Mouse (Mus musculus) midbrain, postnatal 0 days (tissue): ENCODE data around the gene Cyb561a3. TPM values are rescaled to one million over a fixed set of nuclear protein-coding genes. Genes with fewer than 3 reads are reported as not detected.

Experiments
- ATAC-seq: fragments of 200-750 bp; cut with Nextera tagmentation; 2 replicates; pipeline ENCODE4 v1.8.0; 2017; ENCODE audit warnings: moderate number of reproducible peaks, mild to moderate bottlenecking, moderate TSS enrichment, moderate library complexity; ENCODE audit not compliant: low FRiP score
- DNase-seq: peaks from one replicate; pipeline ENCODE4 v3.0.0-alpha.2; 2015; ENCODE audit warnings: low spot score
- H3K27ac ChIP-seq: fragments of 300-500 bp; sonication (generic); 2 replicates; pipeline ENCODE4 v1.5.1; 2014; ENCODE audit warnings: low read depth, mild to moderate bottlenecking, low read length, mixed read lengths
- H3K27me3 ChIP-seq: fragments of 300-500 bp; sonication (generic); 2 replicates; pipeline ENCODE4 v1.6.1; 2014; ENCODE audit warnings: low read length, control low read depth, mixed read lengths; ENCODE audit not compliant: insufficient read depth
- H3K36me3 ChIP-seq: fragments of 300-500 bp; sonication (generic); 2 replicates; pipeline ENCODE4 v1.6.1; 2014; ENCODE audit warnings: low read length, control low read depth, mixed read lengths; ENCODE audit not compliant: insufficient read depth
- H3K4me1 ChIP-seq: fragments of 300-500 bp; sonication (generic); 2 replicates; pipeline ENCODE4 v1.6.1; 2014; ENCODE audit warnings: mild to moderate bottlenecking, control low read depth, antibody characterized with exemption, low read length, mixed read lengths; ENCODE audit not compliant: insufficient read depth
- H3K4me2 ChIP-seq: fragments of 300-500 bp; sonication (generic); 2 replicates; pipeline ENCODE4 v1.6.1; 2014; ENCODE audit warnings: low read depth, mild to moderate bottlenecking, low read length, mixed read lengths; ENCODE audit not compliant: poor library complexity, severe bottlenecking
- H3K4me3 ChIP-seq: fragments of 300-500 bp; sonication (generic); 2 replicates; pipeline ENCODE4 v1.5.1; 2014; ENCODE audit warnings: low read depth, mild to moderate bottlenecking, low read length, moderate library complexity
- H3K9ac ChIP-seq: fragments of 300-500 bp; sonication (generic); replicated peaks from 2 replicates; pipeline ENCODE4 v1.6.1; 2014; ENCODE audit warnings: mild to moderate bottlenecking, low read length, moderate library complexity, mixed read lengths; ENCODE audit not compliant: poor library complexity, severe bottlenecking
- H3K9me3 ChIP-seq: fragments of 300-500 bp; sonication (generic); 2 replicates; pipeline ENCODE4 v1.6.1; 2016; ENCODE audit warnings: low read length, control low read depth
- CTCF ChIP-seq: IDR thresholded peaks from 2 replicates; pipeline ENCODE4 v1.5.1; 2016; ENCODE audit warnings: antibody characterized with exemption, mild to moderate bottlenecking
- WGBS: fragments of 180-500 bp; shearing (Covaris S2); extraction: QIAGEN DNeasy Blood & Tissue Kit; methylation state at CpG from one replicate; pipeline ENCODE4 v1.1.7; 2014; 5-methylcytosine and 5-hydroxymethylcytosine counted together
- polyA plus RNA-seq: library from polyadenylated mRNA; unstranded; fragments of >200 nt; fragmentation: Nextera tagmentation; extraction: Ambion mirVana; gene quantifications from 2 replicates; pipeline ENCODE4 v1.2.1, GENCODE M21; 2015
- total RNA-seq: library from RNA; depleted of rRNA; stranded (reverse); fragments of >200 nt; gene quantifications from 2 replicates; pipeline ENCODE4 v1.2.3, GENCODE M21; 2014

The Cyb561a3 gene
- total and polyA plus RNA-seq, 2 experiments from 2014 or later = 19.1 to 20.3 TPM

DNA sequence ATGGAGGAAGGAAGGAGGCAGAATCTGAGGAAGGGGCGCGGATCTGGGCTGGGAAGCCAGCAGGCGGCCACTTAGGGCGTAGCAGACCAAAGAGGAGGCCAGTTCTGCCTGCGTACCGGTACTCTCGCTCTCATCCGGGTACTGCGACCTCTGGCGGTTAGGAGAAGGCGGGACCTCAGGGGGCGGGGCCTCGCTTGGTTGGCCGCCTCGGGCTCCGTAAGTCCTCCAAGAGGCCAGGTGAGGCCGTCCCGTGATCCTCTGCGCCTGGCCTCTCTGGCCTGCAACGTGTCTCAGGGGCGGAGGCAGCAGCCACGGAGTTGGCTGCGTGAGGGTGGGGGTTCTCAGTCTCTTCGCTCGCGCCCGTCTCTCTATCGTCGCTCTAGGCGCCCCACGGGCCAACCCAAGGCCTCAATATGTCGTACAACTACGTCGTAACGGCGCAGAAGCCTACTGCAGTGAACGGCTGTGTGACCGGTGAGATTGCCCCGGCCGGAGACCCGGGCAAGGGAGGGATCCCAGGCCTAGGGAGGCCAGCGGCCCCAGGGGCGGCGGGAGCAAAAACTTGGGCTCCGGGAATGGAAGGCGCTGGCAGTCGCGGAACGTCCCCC is 28.4 kb downstream of the Cyb561a3 start, which contains the start of the genes Ddb1 and Tkfc:
Gene Ddb1 (plus strand): TSS at position 35 of the 608 bp plus-strand sequence.
Gene Tkfc (minus strand): TSS at position 362 of the 608 bp plus-strand sequence.
- 0% methylated on average over 44 of the region's 49 CpGs for WGBS
- peak within 1 kb of the TSS; percentile 81 for H3K9ac ChIP-seq

DNA sequence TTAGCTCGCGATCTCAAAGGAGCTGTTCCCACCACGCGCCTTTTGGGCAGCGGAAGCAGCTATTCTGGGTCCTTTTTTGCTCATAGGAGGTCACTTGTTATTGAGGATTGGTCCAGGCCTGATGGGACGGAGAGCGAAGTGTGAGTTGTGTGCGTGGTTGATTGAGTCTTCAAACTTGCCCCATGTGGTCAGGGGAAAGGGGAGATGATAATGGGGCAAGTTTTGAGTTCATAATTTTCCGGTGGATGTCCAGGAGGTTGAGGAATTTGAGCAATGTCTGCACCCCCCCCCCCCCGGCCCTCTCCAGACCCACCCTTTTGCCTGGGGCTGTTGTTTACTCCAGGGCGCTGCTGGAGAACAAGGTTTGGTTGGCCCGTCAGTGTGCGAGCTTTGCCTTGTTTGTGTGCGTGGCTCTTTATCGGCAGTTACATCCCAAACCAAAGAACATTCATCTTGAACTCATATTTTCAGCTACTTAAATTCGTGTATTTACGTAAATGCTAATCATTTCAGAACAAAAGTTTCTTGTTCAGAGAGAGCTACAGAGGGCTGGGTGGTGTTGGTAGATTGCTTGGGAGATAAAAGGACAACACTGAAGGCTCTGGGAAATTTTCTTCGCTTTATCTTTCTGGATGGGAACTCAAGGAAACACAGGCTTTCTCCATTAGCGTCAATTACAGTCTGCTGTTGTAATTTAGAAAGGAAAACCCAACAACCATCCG is 29.1 kb downstream of the Cyb561a3 start:
- ATAC-seq = peak; percentile 4; the same call in 1 of the 2 replicates
- 7% methylated on average over 20 of the region's 20 CpGs for WGBS
- Histone ChIP-seq H3K4me1 (peaks cover 14% of the 10 kb centered on the region), H3K9ac (peak overlapping the region; percentile 81), H3K27ac (peak overlapping the region; percentile 94), H3K9me3 (no peaks in the 10 kb centered on the region), H3K36me3 (peaks cover 36% of the 10 kb centered on the region), H3K27me3 (no peaks in the 10 kb centered on the region), H3K4me3 (peak overlapping the region; percentile 80), H3K4me2 (peak overlapping the region; percentile 86)
- TF ChIP-seq CTCF = no peak
- DNase-seq = no peak

More for the DNA sequence above, 28.4 kb downstream of the Cyb561a3 start, which contains the start of the genes Ddb1 and Tkfc:
- Histone ChIP-seq H3K4me3 (peak within 1 kb of the TSS; percentile 80), H3K27me3 (no peaks in the 10 kb centered on the region), H3K9me3 (no peaks in the 10 kb centered on the region), H3K36me3 (peaks cover 32% of the 10 kb centered on the region), H3K4me2 (peak within 1 kb of the TSS; percentile 86), H3K27ac (peak within 1 kb of the TSS; percentile 94), H3K4me1 (peaks cover 14% of the 10 kb centered on the region)
- ATAC-seq = peak; percentile 97
- TF ChIP-seq CTCF = peak; percentile 81
- peak; percentile 99 for DNase-seq

DNA sequence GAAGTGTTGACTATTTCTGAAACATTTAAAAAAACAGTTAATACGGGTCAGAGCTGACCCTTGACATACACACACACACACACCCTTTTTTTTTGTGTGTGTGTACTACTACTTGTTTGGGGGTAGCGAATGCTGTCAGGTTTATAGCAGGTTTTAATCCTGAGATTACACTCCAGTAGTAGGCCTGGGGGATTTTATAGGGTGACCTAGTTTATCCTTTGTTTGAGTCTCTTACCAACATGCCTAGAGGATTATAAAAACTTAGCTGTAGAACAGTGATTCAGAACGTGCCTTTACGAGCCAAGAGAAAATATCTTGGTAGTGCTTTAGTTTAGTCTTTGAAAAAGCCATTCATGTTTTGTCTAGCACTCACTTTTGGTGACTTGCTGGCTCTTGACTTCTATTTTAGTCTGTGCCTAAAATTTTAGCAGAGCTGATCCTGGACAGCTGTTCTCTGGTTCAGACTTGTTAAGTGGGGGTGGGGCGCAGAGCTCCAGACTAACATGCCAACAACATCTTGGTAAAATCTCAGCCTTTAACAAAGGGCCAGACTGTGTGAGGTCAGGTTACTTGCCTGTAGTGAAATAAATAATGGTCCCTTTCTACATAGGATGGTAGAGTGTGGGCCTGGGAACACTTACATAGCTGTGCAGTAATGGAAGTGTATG is 31.7 kb downstream of the Cyb561a3 start:
- Histone ChIP-seq H3K27ac (no peak overlapping the region), H3K27me3 (no peaks in the 10 kb centered on the region), H3K4me1 (peaks cover 14% of the 10 kb centered on the region), H3K4me3 (no peak overlapping the region), H3K4me2 (no peak overlapping the region), H3K36me3 (peaks cover 62% of the 10 kb centered on the region), H3K9ac (no peak overlapping the region), H3K9me3 (no peaks in the 10 kb centered on the region)
- ATAC-seq (no peak), DNase-seq (no peak)
- no peak for TF ChIP-seq CTCF
- 83% methylated on average over 5 of the region's 5 CpGs for WGBS

DNA sequence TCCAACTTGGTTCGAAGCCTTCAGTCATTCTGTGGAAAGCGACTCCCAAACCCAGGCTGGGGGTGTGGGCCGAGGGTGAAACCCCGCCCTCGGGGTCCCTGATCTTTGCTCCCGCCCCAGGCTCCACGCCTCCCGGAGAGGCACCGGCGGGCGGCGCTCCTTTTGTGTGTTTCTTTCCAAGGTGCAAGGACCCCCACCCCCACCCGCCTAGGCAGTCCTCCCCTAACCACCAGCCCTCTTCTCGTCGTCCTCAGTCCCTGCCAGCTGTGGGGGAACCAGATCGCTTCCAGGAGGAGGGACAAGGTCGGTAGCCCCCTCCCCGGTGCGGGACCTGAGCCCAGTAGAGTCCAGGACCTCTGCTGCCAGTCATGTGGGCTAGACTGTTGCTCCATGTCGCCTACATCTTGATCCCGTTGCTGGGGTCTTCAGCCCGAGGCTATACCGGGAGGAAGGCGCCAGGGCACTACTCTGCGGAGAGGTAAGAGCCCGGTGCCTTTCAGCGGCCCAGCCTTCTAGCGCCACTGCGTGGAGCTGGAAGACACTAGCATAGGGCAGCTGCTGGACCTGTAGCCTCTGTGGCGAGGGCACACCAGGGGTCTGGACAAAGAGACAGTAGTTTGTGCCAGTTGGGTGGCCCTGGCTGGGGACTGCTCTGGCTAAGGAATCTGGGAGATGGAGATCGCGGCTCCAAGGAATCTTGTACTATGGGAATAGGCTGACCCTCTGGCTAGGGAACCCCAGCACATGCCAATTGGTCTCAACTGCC is 57.3 kb downstream of the Cyb561a3 start, which contains the start of gene Vwce:
Gene Vwce (plus strand): TSS at position 108 of the 766 bp plus-strand sequence.
- H3K9me3 ChIP-seq = no peaks in the 10 kb centered on the region
- H3K36me3 ChIP-seq = peaks cover 10% of the 10 kb centered on the region
- H3K9ac ChIP-seq = peak within 1 kb of the TSS; percentile 51
- 2% methylated on average over 32 of the region's 32 CpGs for WGBS
- DNase-seq (peak; percentile 62), ATAC-seq (peak; percentile 74)
- peak within 1 kb of the TSS; percentile 93 for H3K4me2 ChIP-seq
- peak within 1 kb of the TSS; percentile 55; the same call in 1 of the 2 replicates for H3K27ac ChIP-seq
- H3K4me3 ChIP-seq = peak within 1 kb of the TSS; percentile 43
- peak; percentile 57 for TF ChIP-seq CTCF
- no peaks in the 10 kb centered on the region for H3K27me3 ChIP-seq
- H3K4me1 ChIP-seq = no peaks in the 10 kb centered on the region

DNA sequence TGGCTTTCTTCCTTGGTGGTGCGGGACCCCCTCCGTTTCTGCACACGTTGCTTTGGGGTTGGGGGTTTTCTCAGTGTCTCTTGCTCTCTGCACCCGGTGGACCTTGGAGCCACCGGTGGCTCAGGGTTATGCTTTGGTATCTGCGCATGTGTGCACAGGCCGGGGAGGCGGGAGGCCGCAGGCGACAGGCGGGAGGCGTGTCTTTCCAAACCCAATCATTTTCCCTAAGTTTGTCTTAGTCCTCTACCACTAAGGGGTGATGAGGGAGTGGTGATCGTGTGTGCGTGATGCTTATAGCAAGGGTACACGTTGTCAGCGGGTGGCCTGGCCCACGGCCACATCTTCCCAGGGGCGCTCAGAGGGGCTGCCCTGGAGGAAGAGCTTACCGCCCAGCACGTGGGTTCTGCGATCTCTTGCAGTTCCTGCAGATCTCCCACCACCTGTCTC is 57.9 kb downstream of the Cyb561a3 start:
- Histone ChIP-seq H3K27ac (peak overlapping the region; percentile 55; the same call in 1 of the 2 replicates), H3K36me3 (peaks cover 4% of the 10 kb centered on the region), H3K4me2 (peak overlapping the region; percentile 93), H3K9ac (peak overlapping the region; percentile 51), H3K9me3 (no peaks in the 10 kb centered on the region), H3K4me1 (no peaks in the 10 kb centered on the region), H3K27me3 (no peaks in the 10 kb centered on the region), H3K4me3 (peak overlapping the region; percentile 43)
- ATAC-seq = peak; percentile 90
- peak; percentile 55 for DNase-seq
- TF ChIP-seq CTCF = no peak
- 3% methylated on average over 21 of the region's 21 CpGs for WGBS
